Mouse (Mus musculus) spleen, adult 2 months (tissue): ENCODE data around the gene Gm49450.

ENCODE experiments used
- CTCF ChIP-seq: fragments of 200-500 bp; IDR thresholded peaks from 2 replicates; pipeline ENCODE4 v1.5.1; 2011; ENCODE audit warnings: mild to moderate bottlenecking, inconsistent platforms; ENCODE audit not compliant: insufficient read depth, insufficient read length, insufficient replicate concordance; ENCODE audit errors: extremely low read depth
- POLR2A ChIP-seq: fragments of 200-500 bp; IDR thresholded peaks from 2 replicates; pipeline ENCODE4 v1.6.1; 2011; ENCODE audit warnings: low read depth, low read length, inconsistent platforms

GRCm38 (mm10) chr15:98985240-98985981, 32.1 kb upstream of the Gm49450 start:
- TF ChIP-seq POLR2A: peak; percentile 91
- no peak for TF ChIP-seq CTCF
